Mouse (Mus musculus) bone marrow, adult 2 months (tissue): ENCODE results near the gene Ralgapb.

ENCODE experiments used
- CTCF ChIP-seq: fragments of 200-500 bp; IDR thresholded peaks from 2 replicates; pipeline ENCODE4 v1.5.1; 2011; ENCODE audit warnings: low read length, control low read depth; ENCODE audit not compliant: control insufficient read depth, insufficient read depth
- POLR2A ChIP-seq: fragments of 200-500 bp; IDR thresholded peaks from 2 replicates; pipeline ENCODE4 v1.6.1; 2011; ENCODE audit warnings: low read depth, mild to moderate bottlenecking, control low read depth, low read length, borderline replicate concordance; ENCODE audit not compliant: control insufficient read depth

DNA sequence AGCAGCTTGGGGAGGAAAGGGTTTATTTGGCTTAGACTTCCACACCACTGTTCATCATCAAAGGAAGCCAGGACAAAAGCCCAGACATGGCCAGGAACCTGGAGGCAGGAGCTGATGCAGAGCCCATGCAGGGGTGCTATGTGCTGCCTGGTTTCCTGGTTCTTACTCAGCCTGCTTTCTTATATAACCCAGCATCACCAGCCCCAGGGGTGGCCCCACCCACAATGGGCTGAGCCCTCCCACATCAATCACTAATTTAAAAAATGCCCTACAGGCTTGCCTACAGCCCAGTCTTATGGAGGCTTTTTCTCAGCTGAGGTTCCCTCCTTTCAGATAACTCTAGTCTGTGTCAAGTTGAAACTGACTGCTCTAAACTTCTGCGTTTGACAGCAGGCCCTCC lies 31.8 kb upstream of the Ralgapb start:
- TF ChIP-seq CTCF (no peak), POLR2A (no peak)
